Mouse (Mus musculus) right cerebral cortex, postnatal 36 days (tissue): ENCODE measurements at regions not wholly inside any gene's neighbourhood (a gene's known extent, or its start where the extent isn't known, plus 50 kb on each side); places are given as distances from the start of the nearest gene placed in this dataset.

Experiments
- DNase-seq, 2 experiments: peaks; one replicate each; pipeline ENCODE4 v3.0.0; 2022; ENCODE audit warnings: low spot score in 2 of 2, mixed read lengths in 1 of 2

DNA sequence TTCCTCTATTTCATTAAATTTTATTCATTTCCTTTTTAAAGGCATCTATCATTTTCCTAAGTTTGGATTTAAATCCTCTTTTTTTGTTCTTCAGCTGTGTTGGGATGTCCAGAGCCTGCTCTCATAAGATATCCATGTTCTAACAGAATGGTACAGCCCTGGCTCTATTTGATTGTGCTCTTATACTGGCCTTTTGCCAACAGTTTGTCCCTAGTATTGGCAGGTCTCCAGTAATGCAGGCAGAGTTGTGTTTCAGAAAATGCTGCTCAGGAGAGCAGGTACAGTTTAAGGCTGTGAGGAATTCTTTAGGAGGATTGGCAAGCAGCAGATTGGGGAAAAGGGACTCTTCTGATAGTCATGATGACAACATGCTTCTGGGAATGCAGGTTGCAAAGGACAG, 797.1 kb upstream of the Slit2 start:
- DNase-seq = no peak

DNA sequence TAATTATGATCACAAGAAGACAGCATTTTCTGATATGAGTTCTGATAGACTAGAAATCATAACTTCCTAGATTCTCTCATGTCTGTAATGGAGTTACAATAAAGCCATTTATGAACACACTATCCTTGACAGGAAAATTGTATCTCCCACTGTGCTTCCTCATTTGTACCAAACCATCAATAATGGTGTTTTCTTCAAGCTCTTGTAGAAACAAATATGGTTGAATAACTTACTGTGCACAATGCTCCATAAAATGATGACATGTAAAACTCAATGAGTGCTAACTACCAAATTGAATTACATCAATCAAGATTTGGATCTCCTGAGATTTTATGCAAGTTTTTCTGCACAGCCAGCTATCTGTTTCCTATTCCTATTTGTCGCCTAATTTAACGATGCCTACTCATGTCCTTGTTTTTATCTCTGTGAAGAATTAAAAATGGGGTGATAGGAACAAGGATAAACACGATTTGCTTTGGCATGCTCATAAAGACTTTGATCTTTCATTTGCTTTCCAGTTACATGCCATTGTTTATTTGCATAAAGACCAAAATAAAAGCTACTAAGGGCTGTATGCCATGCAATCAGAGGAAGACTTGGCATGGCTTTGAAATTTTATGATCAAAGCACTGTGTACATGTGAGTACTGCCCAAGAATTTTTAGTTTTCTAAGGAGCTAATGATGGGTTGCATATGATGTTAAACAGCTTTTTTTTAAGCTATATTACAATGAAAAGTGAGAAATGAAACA, 780.6 kb upstream of the Slit2 start:
- DNase-seq = no peak

- no peak for DNase-seq
These were observed 780.0 kb upstream of the Slit2 start for GRCm38 (mm10) chr5:47202915-47203296.

DNA sequence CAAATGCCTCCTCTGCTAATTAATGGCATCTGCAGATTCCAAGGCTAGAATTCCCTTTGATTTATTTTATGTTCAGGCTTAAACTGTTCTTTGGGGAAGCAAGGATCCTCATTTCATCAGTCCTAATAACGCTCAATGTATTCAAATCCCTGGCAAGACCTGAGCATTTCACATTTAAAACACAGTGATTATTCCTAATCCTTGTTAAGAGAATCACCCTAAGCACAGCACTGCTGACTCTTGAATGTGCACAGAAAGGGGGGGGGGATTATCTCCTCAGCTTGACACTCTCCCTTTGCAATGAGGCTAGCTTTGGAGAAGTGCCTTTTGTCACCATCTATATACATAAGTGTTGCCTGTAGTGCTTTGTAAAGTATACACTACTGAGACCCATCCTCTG, 772.4 kb upstream of the Slit2 start:
- DNase-seq = no peak

GRCm38 (mm10) chr5:47215421-47215820, 767.5 kb upstream of the Slit2 start:
- no peak for DNase-seq

DNA sequence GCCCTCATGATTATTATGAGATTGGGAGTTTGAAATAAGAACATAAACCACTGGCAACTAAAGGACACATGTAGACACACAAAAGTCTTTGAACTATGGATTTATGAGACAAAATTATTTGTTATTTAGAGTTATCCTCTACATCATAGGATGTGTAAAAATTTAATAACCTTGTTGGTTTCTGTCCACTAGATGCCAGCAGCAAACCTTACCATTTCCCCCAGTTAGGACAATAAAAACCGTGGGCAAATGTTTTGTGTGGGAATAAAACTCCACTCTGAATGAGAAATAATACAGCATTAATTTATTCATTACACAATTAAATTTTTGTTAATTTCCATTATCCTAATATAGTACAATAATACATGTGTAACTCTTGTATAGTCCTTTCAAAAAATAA, 757.7 kb upstream of the Slit2 start:
- DNase-seq = no peak

DNA sequence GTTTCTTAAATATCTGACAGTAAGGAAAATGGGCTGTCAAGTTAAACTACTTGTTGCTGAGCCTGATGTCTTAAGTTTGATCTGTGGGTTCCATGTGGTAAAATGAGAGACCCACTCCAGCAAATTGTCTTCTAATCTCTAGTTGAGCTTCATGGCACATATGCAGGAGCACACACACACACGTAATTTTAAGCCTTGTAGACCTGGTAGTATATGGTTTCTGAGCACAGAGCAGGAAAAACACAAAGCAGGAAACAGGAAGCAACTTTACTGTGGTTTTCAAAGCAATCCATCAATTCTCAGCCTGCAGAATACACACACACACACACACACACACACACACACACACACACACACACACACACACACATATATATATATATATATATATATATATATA, 746.8 kb upstream of the Slit2 start:
- no peak for DNase-seq

DNA sequence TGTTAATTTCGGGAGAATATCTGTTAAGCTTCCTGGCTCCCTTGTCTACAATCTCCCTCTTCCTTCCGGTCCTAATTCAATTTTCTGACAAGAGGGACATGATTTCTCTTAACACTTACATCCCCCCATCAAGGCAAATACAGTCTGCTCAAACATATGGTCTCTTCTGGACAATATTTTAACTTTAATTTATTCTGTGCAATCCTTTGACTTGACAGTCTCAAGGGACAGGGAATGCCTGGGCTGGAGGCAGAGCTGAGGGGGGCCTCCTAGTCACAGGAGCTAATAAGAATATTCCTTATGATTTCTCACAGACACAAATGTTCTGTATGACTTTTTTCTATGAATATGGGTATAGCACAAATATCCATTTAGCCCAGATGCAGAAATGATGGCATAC, 742.9 kb upstream of the Slit2 start:
- no peak for DNase-seq

GRCm38 (mm10) chr5:47240586-47240985, 742.4 kb upstream of the Slit2 start:
- no peak for DNase-seq

- DNase-seq = no peak
These were observed 728.0 kb upstream of the Slit2 start for GRCm38 (mm10) chr5:47254835-47255369.

DNA sequence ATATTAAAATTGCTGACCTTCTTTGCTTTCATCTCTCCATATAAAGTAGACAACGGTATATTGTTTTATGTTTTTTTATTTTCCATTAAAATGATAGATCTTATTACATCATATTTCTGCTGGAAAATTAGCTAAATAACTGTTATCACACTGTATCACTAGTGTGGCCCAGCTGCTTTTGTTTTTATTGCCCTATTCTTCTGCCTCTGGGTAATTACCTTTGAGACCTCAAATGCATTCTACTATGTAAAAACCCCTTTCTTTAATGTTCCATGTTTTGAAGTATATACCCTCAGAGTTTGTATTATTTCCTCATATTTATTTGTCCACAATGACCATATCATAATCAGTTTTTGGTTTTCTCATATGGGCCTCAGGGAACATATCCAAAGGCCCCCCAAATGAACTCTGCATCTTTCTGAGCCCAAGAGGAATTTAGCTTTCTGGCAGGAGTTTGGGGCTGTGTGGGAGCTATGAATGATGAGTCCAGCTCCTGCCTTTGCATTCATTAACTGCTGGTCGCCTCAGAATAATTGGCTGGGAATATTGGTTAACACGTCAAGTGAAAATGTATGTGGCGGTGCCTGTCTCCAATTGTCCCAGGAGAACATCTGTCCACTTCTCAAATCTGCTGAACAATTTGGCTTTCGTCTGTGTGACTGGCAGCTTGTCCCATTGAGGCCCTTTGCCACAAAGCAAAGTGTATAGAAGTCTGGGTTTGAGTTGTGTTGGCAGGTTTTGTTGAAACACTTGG, 721.1 kb upstream of the Slit2 start:
- no peak for DNase-seq

GRCm38 (mm10) chr5:47272642-47273041, 710.3 kb upstream of the Slit2 start:
- no peak for DNase-seq

DNA sequence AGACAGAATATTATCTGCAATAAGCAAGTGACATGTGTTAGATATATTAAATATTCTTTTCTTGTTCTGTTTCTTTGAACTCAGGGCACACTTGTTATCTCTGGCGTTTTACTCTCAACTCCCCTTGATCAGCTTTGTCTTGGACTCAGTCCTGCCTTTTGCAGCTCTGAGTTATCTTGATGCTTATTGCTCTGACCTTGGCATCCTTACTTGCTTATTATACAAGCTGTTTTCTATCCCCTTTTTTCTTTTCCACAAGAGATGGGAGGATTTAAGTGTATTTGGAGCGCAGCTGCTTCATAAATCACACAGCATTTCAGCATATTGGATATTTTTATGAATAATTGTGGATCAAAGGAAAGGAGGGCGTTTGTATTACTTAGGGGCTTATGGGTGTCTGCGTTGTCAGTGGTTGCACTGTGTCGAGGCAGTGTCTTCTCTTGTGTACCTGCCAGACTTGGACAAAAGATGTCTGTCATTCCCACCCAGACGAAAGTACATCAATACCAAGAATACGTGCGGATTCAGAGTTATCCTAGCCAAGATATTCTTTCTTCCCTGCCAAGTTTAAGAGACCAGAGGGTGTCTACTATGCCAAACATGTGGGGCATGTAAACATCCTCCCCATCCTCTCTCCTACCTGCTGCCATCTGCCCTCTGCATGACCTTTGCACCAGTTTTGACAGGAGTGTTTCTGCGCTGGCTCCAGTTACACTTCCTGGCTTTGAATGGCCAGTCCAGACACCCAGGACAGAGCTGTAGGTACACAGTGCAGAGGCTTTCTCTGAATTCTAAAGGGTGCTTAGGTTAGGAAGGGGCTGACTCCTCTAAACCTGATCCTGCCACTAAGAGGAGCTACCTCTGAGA, 709.3 kb upstream of the Slit2 start:
- DNase-seq = no peak

DNA sequence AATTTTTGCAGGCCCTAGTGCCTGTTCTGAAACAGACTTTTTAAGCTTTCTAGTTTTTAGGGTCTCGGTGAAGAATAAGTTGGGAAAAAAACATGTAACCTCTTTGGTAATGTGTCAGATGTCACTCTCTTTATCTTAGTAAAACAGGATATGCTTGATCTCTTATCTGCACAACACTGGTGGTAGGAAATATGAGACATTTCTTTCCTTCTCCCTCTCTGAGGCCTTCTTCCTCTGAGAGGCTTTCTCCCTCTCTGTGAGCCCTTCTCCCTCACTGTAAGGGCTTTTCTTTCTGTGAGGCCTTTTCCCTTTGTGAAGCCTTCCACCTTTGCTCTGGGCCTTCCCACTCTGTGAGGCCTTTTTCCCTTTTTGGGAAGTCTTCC, 708.7 kb upstream of the Slit2 start:
- no peak for DNase-seq

DNA sequence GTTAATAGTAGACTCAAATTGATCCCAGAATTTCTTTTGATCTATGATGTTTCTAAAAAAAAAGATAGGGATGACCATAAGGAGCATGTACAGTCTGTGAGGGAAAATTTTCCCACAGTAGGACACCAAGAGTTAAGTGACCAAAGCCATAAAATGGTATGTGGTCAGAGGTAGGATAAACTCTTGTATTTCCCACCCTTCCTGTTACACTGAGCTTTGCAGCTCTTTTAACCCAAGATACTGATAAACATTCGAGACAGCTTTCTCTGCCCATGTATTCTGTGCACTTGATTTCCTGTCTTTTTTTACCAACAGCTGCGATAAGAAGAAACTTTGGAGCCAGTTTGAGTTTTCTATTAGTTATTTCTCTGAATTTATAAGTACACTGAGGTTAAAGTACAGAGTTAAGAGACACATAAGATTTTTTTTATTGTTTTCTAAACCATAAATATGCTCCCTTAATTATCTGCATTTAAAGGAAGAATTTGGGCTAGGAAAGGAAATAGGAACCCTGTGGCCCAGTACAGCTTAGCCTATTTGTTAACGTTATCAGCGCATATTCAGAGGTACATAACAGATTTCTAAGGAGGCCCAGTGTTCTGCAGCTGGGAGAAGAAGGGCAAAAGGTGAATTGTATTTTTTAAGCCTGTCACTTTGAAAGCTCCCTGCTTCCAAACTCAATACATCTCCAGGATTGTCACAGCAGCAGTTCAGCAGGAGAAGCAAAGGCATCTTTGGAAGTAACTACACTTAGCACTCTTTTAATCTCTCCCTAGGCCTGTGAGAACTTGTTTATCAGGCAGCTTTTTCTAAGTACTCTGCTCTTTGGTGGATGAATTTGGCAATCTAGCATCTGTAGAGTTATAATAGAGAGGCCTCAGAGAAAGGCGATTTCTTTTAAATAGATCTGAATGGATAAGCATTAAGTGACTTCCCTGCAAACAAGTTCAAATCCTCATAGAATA, 706.4 kb upstream of the Slit2 start:
- DNase-seq = no peak

GRCm38 (mm10) chr5:47279630-47280029, 703.3 kb upstream of the Slit2 start:
- no peak for DNase-seq

DNA sequence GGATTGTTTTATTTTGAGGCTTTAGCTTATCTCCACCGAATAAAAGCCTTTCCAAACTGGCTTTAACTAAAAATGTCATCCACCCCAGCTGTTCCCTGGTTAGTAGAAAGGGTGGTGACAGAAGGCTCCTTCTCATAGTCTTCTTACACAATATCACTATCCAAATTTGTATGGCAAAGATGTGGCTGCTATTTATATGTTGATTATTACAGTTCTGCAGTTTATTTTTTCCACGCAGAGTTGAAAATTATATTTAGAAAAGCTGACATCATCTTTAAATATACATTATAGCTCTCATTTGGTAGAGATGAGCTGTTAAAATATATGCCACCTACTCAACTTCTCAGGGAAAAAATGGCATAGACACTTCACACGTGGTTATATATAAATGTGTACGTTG, 683.3 kb upstream of the Slit2 start:
- peak; percentile 2 to 15 for DNase-seq

GRCm38 (mm10) chr5:47317506-47317905, 665.4 kb upstream of the Slit2 start:
- no peak for DNase-seq

DNA sequence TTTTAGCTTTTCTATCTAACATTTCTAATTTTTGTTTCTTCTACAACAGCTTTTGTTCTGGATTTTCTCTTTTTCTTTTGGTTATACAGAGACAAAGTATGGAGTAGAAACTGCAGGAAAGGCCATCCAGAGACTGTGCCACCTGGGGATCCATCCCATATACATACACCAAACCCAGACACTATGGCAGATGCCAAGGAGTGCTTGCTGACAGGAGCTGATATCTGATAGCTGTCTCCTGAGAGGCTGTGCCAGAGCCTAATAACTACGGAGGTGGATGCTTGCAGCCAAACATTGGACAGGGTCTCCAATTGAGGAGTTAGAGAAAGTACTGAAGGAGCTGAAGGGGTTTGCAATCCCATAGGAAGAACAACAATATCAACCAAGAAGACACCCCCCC, 664.8 kb upstream of the Slit2 start:
- DNase-seq = no peak

- no peak for DNase-seq
These were observed 660.3 kb upstream of the Slit2 start for GRCm38 (mm10) chr5:47322511-47323167.

GRCm38 (mm10) chr5:47334299-47334698, 648.6 kb upstream of the Slit2 start:
- no peak for DNase-seq
